Mouse (Mus musculus) limb, embryonic 12.5 days (tissue): Measurements from ENCODE around the gene Lyg2. TPM values are rescaled to one million over a fixed set of nuclear protein-coding genes. Genes with fewer than 3 reads are reported as not detected.

Experiments used
- ATAC-seq: fragments of 200-750 bp; cut with Nextera tagmentation; 2 replicates; pipeline ENCODE4 v1.8.0; 2017; ENCODE audit warnings: low read depth, moderate TSS enrichment; ENCODE audit not compliant: insufficient number of reproducible peaks, insufficient read depth, low FRiP score, low TSS enrichment
- H3K27ac ChIP-seq: fragments of 300-500 bp; sonication (generic); 2 replicates; pipeline ENCODE4 v1.5.1; 2016; ENCODE audit warnings: mild to moderate bottlenecking, moderate library complexity
- H3K27me3 ChIP-seq: fragments of 300-500 bp; sonication (generic); 2 replicates; pipeline ENCODE4 v1.6.1; 2016; ENCODE audit warnings: mild to moderate bottlenecking, moderate library complexity
- H3K36me3 ChIP-seq: fragments of 300-500 bp; sonication (generic); 2 replicates; pipeline ENCODE4 v1.6.1; 2016; ENCODE audit warnings: mild to moderate bottlenecking, moderate library complexity
- H3K4me1 ChIP-seq: fragments of 300-500 bp; sonication (generic); replicated peaks from 2 replicates; pipeline ENCODE4 v1.6.1; 2016
- H3K4me2 ChIP-seq: fragments of 300-500 bp; sonication (generic); 2 replicates; pipeline ENCODE4 v1.6.1; 2016; ENCODE audit warnings: mild to moderate bottlenecking, moderate library complexity
- H3K4me3 ChIP-seq: fragments of 300-500 bp; sonication (generic); replicated peaks from 2 replicates; pipeline ENCODE4 v1.5.1; 2016; ENCODE audit warnings: mild to moderate bottlenecking
- H3K9ac ChIP-seq: fragments of 300-500 bp; sonication (generic); replicated peaks from 2 replicates; pipeline ENCODE4 v1.6.1; 2016; ENCODE audit warnings: mild to moderate bottlenecking, moderate library complexity
- H3K9me3 ChIP-seq: fragments of 300-500 bp; sonication (generic); 2 replicates; pipeline ENCODE4 v1.6.1; 2016; ENCODE audit warnings: mild to moderate bottlenecking, moderate library complexity
- WGBS: fragments of 180-500 bp; shearing (Covaris S2); methylation state at CpG from one replicate; pipeline ENCODE4 v1.1.7; 2016; 5-methylcytosine and 5-hydroxymethylcytosine counted together
- polyA plus RNA-seq: library from polyadenylated mRNA; unstranded; fragments of >200 nt; fragmentation: Nextera tagmentation; extraction: Ambion mirVana; gene quantifications from 2 replicates; pipeline ENCODE4 v1.2.1, GENCODE M21; 2016

The Lyg2 gene
- not detected in 2 replicates for polyA plus RNA-seq

GRCm38 (mm10) chr1:37916393-37916792, at the start of gene Lyg2:
Lyg2 (minus strand) TSS chr1:37916493.
- H3K27me3 ChIP-seq = 0 out of 2 replicates have a peak, but pooled peaks cover 3% of the 10 kb centered on the region
- WGBS = 54% methylated on average over 5 of the region's 5 CpGs
- ATAC-seq = no peak

DNA sequence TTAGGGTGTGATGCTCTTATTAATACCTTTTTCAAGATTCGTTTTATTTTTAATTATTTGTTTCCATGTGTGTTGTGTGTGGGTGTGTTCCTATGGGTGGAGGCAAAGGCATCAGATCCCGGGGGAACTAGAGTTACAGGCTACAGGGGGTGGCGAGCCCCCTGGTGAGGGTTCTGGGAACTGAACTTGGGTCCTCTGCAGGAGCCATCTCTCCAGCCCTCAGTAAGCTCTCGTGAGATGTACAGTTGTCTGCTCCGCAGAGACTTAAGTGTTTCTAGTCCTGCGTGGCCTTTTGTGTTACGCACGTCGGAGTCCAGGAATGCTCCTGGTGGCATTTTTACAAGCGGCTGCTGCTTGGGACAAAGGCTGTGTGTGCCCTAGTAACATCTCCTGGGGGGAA, 49.3 kb upstream of the Lyg2 start:
- Histone ChIP-seq H3K4me3 (no peak overlapping the region), H3K9ac (no peak overlapping the region), H3K27me3 (no peaks in the 10 kb centered on the region), H3K9me3 (0 out of 2 replicates have a peak, but pooled peaks cover 2% of the 10 kb centered on the region), H3K36me3 (no peaks in the 10 kb centered on the region), H3K27ac (no peak overlapping the region), H3K4me2 (no peak overlapping the region), H3K4me1 (0 out of 2 replicates have a peak, but pooled peaks cover 3% of the 10 kb centered on the region)
- 51% methylated on average over 10 of the region's 10 CpGs for WGBS
- ATAC-seq = no peak

More at GRCm38 (mm10) chr1:37916393-37916792, at the start of gene Lyg2:
- Histone ChIP-seq H3K4me3 (no peak within 1 kb of the TSS), H3K9me3 (no peaks in the 10 kb centered on the region), H3K4me1 (no peaks in the 10 kb centered on the region), H3K4me2 (no peak within 1 kb of the TSS), H3K9ac (no peak within 1 kb of the TSS), H3K27ac (no peak within 1 kb of the TSS), H3K36me3 (no peaks in the 10 kb centered on the region)

- H3K9ac ChIP-seq = no peak overlapping the region
- no peak overlapping the region for H3K27ac ChIP-seq
- no peak for ATAC-seq
These were observed 43.2 kb upstream of the Lyg2 start for GRCm38 (mm10) chr1:37959486-37959885.

DNA sequence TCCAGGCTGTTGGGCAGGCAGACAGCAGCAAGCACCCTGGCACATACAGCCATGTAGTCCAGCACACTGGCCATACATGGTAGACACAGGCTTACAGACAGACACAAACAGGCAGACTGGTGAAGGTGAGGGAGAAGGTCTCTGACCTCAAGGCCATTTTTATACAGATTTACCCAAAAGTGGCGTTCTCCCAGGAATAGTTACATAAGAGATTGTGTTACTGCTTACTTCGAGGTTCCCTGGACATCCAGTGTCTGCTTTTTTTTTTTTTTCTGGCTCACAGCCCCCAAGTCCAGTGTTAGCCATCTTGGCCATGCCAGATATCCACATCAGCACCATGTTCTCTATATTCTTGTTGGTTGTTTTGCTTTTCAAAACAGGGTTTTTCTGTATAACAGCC, 42.2 kb upstream of the Lyg2 start:
- no peak overlapping the region for H3K27ac ChIP-seq

More at GRCm38 (mm10) chr1:37959486-37959885, 43.2 kb upstream of the Lyg2 start:
- Histone ChIP-seq H3K4me3 (no peak overlapping the region), H3K9me3 (0 out of 2 replicates have a peak, but pooled peaks cover 3% of the 10 kb centered on the region), H3K27me3 (no peaks in the 10 kb centered on the region), H3K4me2 (no peak overlapping the region), H3K36me3 (no peaks in the 10 kb centered on the region), H3K4me1 (no peaks in the 10 kb centered on the region)
- WGBS = 76% methylated on average over 5 of the region's 5 CpGs

GRCm38 (mm10) chr1:37957659-37958058, 41.4 kb upstream of the Lyg2 start, which contains the start of gene Lyg1:
Lyg1 (minus strand) TSS chr1:37957759.
- 83% methylated on average over 5 of the region's 5 CpGs for WGBS

More for the DNA sequence above, 42.2 kb upstream of the Lyg2 start:
- Histone ChIP-seq H3K9ac (no peak overlapping the region), H3K27me3 (no peaks in the 10 kb centered on the region), H3K9me3 (0 out of 2 replicates have a peak, but pooled peaks cover 3% of the 10 kb centered on the region), H3K4me1 (no peaks in the 10 kb centered on the region), H3K36me3 (no peaks in the 10 kb centered on the region), H3K4me3 (no peak overlapping the region), H3K4me2 (no peak overlapping the region)
- ATAC-seq = no peak
- WGBS = 69% methylated on average over 2 of the region's 2 CpGs

DNA sequence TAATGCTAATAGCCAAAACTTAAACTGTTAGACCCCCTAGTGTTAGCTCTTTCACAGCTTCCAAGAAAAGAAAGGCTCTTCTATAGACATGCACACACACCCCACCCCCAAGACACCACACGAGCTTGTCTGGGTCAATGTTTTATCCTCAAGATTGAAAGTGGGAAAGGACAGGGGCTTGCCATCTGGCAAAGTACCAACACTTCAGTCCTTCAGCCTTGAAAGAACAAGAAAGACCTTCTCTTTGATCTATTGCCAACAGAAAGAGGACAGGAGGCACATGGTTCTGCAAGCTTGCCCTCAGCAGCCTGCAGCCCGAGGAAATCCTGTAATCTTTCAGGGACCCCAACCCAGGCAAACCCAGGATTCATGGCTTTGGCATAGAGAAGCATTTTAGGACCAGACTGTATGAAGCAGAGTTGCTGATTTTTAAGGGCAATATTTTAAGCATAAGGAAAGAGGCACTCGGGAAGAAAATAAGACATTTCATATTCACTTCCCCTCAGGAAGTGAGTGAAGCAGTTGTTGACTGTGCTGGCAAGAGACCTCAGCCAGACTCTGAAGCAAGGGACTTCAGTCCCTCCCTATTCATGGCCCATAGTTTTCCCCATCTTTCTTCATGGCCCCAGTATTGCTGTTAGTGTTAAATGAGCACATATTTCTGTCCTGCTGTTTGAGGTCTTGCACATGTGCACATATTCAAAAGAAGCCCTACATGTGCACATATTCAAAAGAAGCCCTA, 40.6 kb upstream of the Lyg2 start:
- H3K9me3 ChIP-seq = 0 out of 2 replicates have a peak, but pooled peaks cover 3% of the 10 kb centered on the region
- 46% methylated on average over 3 of the region's 3 CpGs for WGBS
- H3K36me3 ChIP-seq = no peaks in the 10 kb centered on the region
- no peaks in the 10 kb centered on the region for H3K27me3 ChIP-seq
- H3K4me2 ChIP-seq = no peak overlapping the region
- H3K4me1 ChIP-seq = no peaks in the 10 kb centered on the region
- no peak overlapping the region for H3K4me3 ChIP-seq
- no peak overlapping the region for H3K9ac ChIP-seq
- no peak for ATAC-seq
- no peak overlapping the region for H3K27ac ChIP-seq

More at GRCm38 (mm10) chr1:37957659-37958058, 41.4 kb upstream of the Lyg2 start, which contains the start of gene Lyg1:
- Histone ChIP-seq H3K4me3 (no peak within 1 kb of the TSS), H3K4me2 (no peak within 1 kb of the TSS), H3K4me1 (no peaks in the 10 kb centered on the region), H3K9me3 (0 out of 2 replicates have a peak, but pooled peaks cover 3% of the 10 kb centered on the region), H3K9ac (no peak within 1 kb of the TSS), H3K36me3 (no peaks in the 10 kb centered on the region), H3K27ac (no peak within 1 kb of the TSS), H3K27me3 (no peaks in the 10 kb centered on the region)
- ATAC-seq = no peak

- Histone ChIP-seq H3K4me1 (no peaks in the 10 kb centered on the region), H3K9me3 (no peaks in the 10 kb centered on the region), H3K9ac (no peak overlapping the region), H3K4me2 (no peak overlapping the region), H3K36me3 (no peaks in the 10 kb centered on the region), H3K4me3 (no peak overlapping the region), H3K27ac (no peak overlapping the region), H3K27me3 (no peaks in the 10 kb centered on the region)
- 92% methylated on average over 2 of the region's 2 CpGs for WGBS
- no peak for ATAC-seq
These were observed 39.0 kb upstream of the Lyg2 start for GRCm38 (mm10) chr1:37955251-37955650.

GRCm38 (mm10) chr1:37954786-37955185, 38.5 kb upstream of the Lyg2 start:
- H3K27me3 ChIP-seq = no peaks in the 10 kb centered on the region
- no peak overlapping the region for H3K9ac ChIP-seq
- no peak overlapping the region for H3K4me3 ChIP-seq
- H3K27ac ChIP-seq = no peak overlapping the region
- no peaks in the 10 kb centered on the region for H3K9me3 ChIP-seq
- H3K4me2 ChIP-seq = no peak overlapping the region
- no peak for ATAC-seq
- 82% methylated on average over 7 of the region's 7 CpGs for WGBS
- H3K4me1 ChIP-seq = no peaks in the 10 kb centered on the region
- no peaks in the 10 kb centered on the region for H3K36me3 ChIP-seq

DNA sequence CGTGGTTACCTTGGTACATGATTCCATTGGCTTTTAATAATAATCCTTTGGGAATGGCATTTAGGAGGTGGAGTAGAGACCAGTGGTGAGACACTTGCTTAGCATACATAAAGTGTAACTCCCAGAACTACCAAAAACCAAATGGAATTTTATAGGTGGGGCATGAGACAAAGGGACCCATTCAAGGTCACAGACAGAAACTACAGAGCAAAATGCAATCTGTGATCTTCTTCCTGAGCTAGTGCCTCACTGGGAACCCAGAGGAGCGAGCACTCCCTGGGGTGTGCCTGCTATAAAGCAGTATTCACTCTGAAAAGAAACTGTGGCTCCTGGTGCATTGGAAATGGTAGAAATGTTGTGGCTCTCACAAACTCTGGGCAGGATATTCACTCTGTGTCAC, 32.6 kb upstream of the Lyg2 start:
- no peaks in the 10 kb centered on the region for H3K27me3 ChIP-seq
- no peaks in the 10 kb centered on the region for H3K4me1 ChIP-seq
- H3K27ac ChIP-seq = no peak overlapping the region
- H3K4me2 ChIP-seq = no peak overlapping the region
- H3K36me3 ChIP-seq = no peaks in the 10 kb centered on the region
- H3K9ac ChIP-seq = no peak overlapping the region
- H3K4me3 ChIP-seq = no peak overlapping the region
- WGBS = 66% methylated on average over 2 of the region's 2 CpGs
- no peaks in the 10 kb centered on the region for H3K9me3 ChIP-seq
- no peak for ATAC-seq

DNA sequence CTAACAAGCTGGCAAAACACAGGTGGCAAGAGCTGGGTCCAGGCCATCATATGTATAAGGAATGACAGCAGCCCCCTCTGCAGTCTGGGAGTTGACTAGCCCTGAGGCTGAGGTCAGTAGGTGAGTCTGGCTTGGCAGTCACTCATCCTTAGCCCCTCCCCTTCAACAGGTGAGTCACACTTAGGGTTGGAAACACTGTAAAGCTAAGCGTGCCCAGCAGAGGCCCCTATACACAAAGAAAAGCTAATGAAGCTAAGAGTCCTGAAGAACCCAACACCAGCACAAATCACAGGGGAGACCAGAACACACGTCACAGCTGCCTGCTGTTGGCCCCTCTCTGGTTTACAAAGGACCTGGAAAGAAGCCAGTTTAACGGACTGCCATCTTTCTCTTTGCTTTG, 15.5 kb upstream of the Lyg2 start:
- H3K9ac ChIP-seq = no peak overlapping the region
- no peak overlapping the region for H3K4me2 ChIP-seq
- no peak overlapping the region for H3K27ac ChIP-seq
- H3K36me3 ChIP-seq = no peaks in the 10 kb centered on the region
- H3K4me1 ChIP-seq = no peaks in the 10 kb centered on the region
- ATAC-seq = no peak
- H3K4me3 ChIP-seq = no peak overlapping the region
- 18% methylated on average over 3 of the region's 3 CpGs for WGBS
- H3K9me3 ChIP-seq = no peaks in the 10 kb centered on the region
- H3K27me3 ChIP-seq = no peaks in the 10 kb centered on the region

GRCm38 (mm10) chr1:37925971-37926370, 9.7 kb upstream of the Lyg2 start:
- no peaks in the 10 kb centered on the region for H3K36me3 ChIP-seq
- no peak overlapping the region for H3K9ac ChIP-seq
- H3K9me3 ChIP-seq = no peaks in the 10 kb centered on the region
- H3K4me2 ChIP-seq = no peak overlapping the region
- ATAC-seq = no peak
- no peaks in the 10 kb centered on the region for H3K27me3 ChIP-seq
- 78% methylated on average over 8 of the region's 8 CpGs for WGBS
- no peak overlapping the region for H3K4me3 ChIP-seq
- H3K27ac ChIP-seq = no peak overlapping the region
- H3K4me1 ChIP-seq = no peaks in the 10 kb centered on the region
